Mouse (Mus musculus): ENCODE data around the gene Rpf1. TPM values are rescaled to one million over a fixed set of nuclear protein-coding genes. Genes with fewer than 3 reads are reported as not detected.

Rpf1 gene
- polyA plus RNA-seq, 2 experiments, result 41.5 to 46.2 TPM

- 45% methylated on average over 2 of the region's 2 CpGs for WGBS
- no peak for TF ChIP-seq POLR2A (IDR thresholded peaks at IDR 0.05; ENCODE audit: borderline replicate concordance, extremely low read depth, insufficient read depth, insufficient read length)
- ATAC-seq (ENCODE audit: low FRiP score, low read depth), result no peak
Measured at GRCm38 (mm10) chr3:146462939-146463338, 58.3 kb downstream of the Rpf1 start.

More at GRCm38 (mm10) chr3:146462939-146463338, 58.3 kb downstream of the Rpf1 start:
- Histone ChIP-seq H3K4me2 (replicated peaks; ENCODE audit: low read depth, low read length, severe bottlenecking) (no peak overlapping the region), H3K4me3 (replicated peaks; ENCODE audit: low read length) (no peak overlapping the region), H3K27me3 (ENCODE audit: control insufficient read depth, insufficient read depth, low read length) (no peaks in the 10 kb centered on the region), H3K9me3 (ENCODE audit: control insufficient read depth, low read length) (no peaks in the 10 kb centered on the region), H3K9ac (ENCODE audit: low read depth, low read length, severe bottlenecking) (no peak overlapping the region), H3K36me3 (ENCODE audit: control insufficient read depth, insufficient read depth, low read length) (0 out of 2 replicates have a peak, but pooled peaks cover 3% of the 10 kb centered on the region), H3K4me1 (ENCODE audit: control insufficient read depth, insufficient read depth, low read length) (no peaks in the 10 kb centered on the region), H3K27ac (replicated peaks; ENCODE audit: low read depth, low read length) (no peak overlapping the region)
- no peak for DNase-seq (ENCODE audit: low spot score)

Other genes starting within 250 kb of the Rpf1 start
- gene Ssx2ip, start 116.8 kb downstream of the Rpf1 start, polyA plus RNA-seq (2012; rRNA removed), result 9.1 and 12.2 TPM in 2 replicates
- gene Ssx2ip, start 116.8 kb downstream of the Rpf1 start, polyA plus RNA-seq (2014; fragmentation: Nextera tagmentation; extraction: Ambion mirVana), result 28.6 and 32.6 TPM in 2 replicates
- 5.2 and 5.4 TPM in 2 replicates for gene Ctbs, start 71.6 kb downstream of the Rpf1 start, polyA plus RNA-seq (2012; rRNA removed)
- gene Ctbs, start 71.6 kb downstream of the Rpf1 start, polyA plus RNA-seq (2014; fragmentation: Nextera tagmentation; extraction: Ambion mirVana), result 8.8 and 9.3 TPM in 2 replicates
- gene Spata1, start 21.7 kb downstream of the Rpf1 start, polyA plus RNA-seq (2012; rRNA removed), result 8.2 and 13.8 TPM in 2 replicates
- 6.4 and 7.0 TPM in 2 replicates for gene Spata1, start 21.7 kb downstream of the Rpf1 start, polyA plus RNA-seq (2014; fragmentation: Nextera tagmentation; extraction: Ambion mirVana)
- 339 and 385 TPM in 2 replicates for gene Gng5, start 21.6 kb downstream of the Rpf1 start, polyA plus RNA-seq (2012; rRNA removed)
- gene Gng5, start 21.6 kb downstream of the Rpf1 start, polyA plus RNA-seq (2014; fragmentation: Nextera tagmentation; extraction: Ambion mirVana), result 839 and 880 TPM in 2 replicates
- 0.19 and 0.33 TPM in 2 replicates for gene Uox, start 49.0 kb upstream of the Rpf1 start, polyA plus RNA-seq (2012; rRNA removed)
- 0.66 and 0.70 TPM in 2 replicates for gene Uox, start 49.0 kb upstream of the Rpf1 start, polyA plus RNA-seq (2014; fragmentation: Nextera tagmentation; extraction: Ambion mirVana)
- gene Dnase2b, start 94.2 kb upstream of the Rpf1 start, polyA plus RNA-seq (2012; rRNA removed), result 0.05 TPM in 1 of 2 replicates, not detected in the other
- gene Dnase2b, start 94.2 kb upstream of the Rpf1 start, polyA plus RNA-seq (2014; fragmentation: Nextera tagmentation; extraction: Ambion mirVana), result 0.10 TPM in 1 of 2 replicates, not detected in the other
- gene 4930503B20Rik, start 129.9 kb upstream of the Rpf1 start, polyA plus RNA-seq (2012; rRNA removed), result 0.09 TPM in 1 of 2 replicates, not detected in the other
- gene 4930503B20Rik, start 129.9 kb upstream of the Rpf1 start, polyA plus RNA-seq (2014; fragmentation: Nextera tagmentation; extraction: Ambion mirVana), result not detected in 2 replicates
- 0.55 and 0.72 TPM in 2 replicates for gene Samd13, start 164.2 kb upstream of the Rpf1 start, polyA plus RNA-seq (2012; rRNA removed)
- gene Samd13, start 164.2 kb upstream of the Rpf1 start, polyA plus RNA-seq (2014; fragmentation: Nextera tagmentation; extraction: Ambion mirVana), result 0.83 and 1.4 TPM in 2 replicates